Mouse (Mus musculus): ENCODE results near the gene Nrarp. TPM values are rescaled to one million over a fixed set of nuclear protein-coding genes. Genes with fewer than 3 reads are reported as not detected.
A peak's percentile ranks its signal among the peaks of the same experiment; 100 is the strongest.

The Nrarp gene
- 21.4 and 24.6 TPM in 2 replicates for polyA plus RNA-seq (2015; fragmentation: Nextera tagmentation; extraction: Ambion mirVana)

- H3K4me3 ChIP-seq, result peak within 1 kb of the TSS; percentile 78
- H3K36me3 ChIP-seq, result no peaks in the 10 kb centered on the region
- H3K27ac ChIP-seq, result peak within 1 kb of the TSS; percentile 90
- peak within 1 kb of the TSS; percentile 78 for H3K4me2 ChIP-seq
- H3K4me1 ChIP-seq (replicated peaks), result peaks cover 84% of the 10 kb centered on the region
- ATAC-seq (ENCODE audit: low FRiP score), result peak; percentile 91
- H3K27me3 ChIP-seq, result 0 out of 2 replicates have a peak, but pooled peaks cover 5% of the 10 kb centered on the region
- no peaks in the 10 kb centered on the region for H3K9me3 ChIP-seq
- H3K9ac ChIP-seq, result peak within 1 kb of the TSS; percentile 86
- under 1% methylated on average over 35 of the region's 35 CpGs for WGBS
These were observed at the start of gene Nrarp for GRCm38 (mm10) chr2:25180478-25180903. TSS of gene Nrarp (plus strand) at chr2:25180758.

DNA sequence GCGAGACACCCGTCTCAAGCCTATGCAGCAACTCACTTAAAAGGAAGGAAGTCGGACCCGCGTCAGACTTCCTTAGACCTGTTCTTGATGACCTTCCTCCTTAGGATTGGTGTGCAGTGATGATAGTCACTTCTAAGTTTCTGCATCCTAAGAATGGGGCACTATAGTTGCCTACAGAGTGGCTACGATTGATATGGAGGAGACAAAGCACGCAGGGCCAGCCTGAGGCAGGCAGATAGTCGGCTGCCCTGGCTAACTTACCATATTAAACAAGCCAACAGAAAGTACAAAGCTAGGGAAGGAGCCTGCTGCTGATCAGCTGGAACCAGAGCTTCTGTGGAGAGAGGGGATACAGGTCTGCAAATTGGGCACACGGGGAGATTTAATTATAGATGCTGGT lies 49.0 kb upstream of the Nrarp start:
- Histone ChIP-seq H3K4me2 (no peak overlapping the region), H3K27me3 (no peaks in the 10 kb centered on the region), H3K36me3 (no peaks in the 10 kb centered on the region), H3K9ac (no peak overlapping the region), H3K4me3 (no peak overlapping the region), H3K4me1 (replicated peaks) (peaks cover 31% of the 10 kb centered on the region), H3K9me3 (no peaks in the 10 kb centered on the region), H3K27ac (no peak overlapping the region; the same call in 1 of the 2 replicates)
- WGBS, result 83% methylated on average over 9 of the region's 9 CpGs
- no peak for ATAC-seq (ENCODE audit: low FRiP score)

DNA sequence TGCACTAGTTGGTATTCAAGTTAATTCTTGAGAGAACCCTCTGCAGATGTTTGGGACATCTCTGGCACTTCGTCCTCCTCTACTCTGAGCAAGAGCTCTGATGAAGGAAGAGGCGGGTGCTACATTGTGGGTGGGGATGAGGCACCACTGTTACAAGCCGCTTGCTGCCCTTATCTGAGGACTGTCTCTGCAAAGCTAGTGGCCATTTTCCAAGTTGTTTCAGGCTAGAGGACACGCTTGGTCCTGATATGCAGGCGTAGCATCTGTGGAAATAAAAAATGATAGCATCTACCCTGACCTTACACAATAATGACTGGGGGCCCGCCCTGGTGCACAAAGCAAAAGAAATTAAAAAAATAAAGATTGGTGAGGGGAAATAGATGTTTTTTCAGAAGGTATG lies 42.7 kb upstream of the Nrarp start:
- Histone ChIP-seq H3K27ac (no peak overlapping the region), H3K9ac (no peak overlapping the region), H3K27me3 (no peaks in the 10 kb centered on the region), H3K4me1 (replicated peaks) (peaks cover 3% of the 10 kb centered on the region; the same call in 1 of the 2 replicates), H3K9me3 (no peaks in the 10 kb centered on the region), H3K36me3 (no peaks in the 10 kb centered on the region), H3K4me2 (no peak overlapping the region), H3K4me3 (no peak overlapping the region)
- no peak for ATAC-seq (ENCODE audit: low FRiP score)
- 82% methylated on average over 6 of the region's 6 CpGs for WGBS

- no peaks in the 10 kb centered on the region for H3K27me3 ChIP-seq
- H3K9ac ChIP-seq, result no peak overlapping the region
- WGBS, result 69% methylated on average over 4 of the region's 4 CpGs
- H3K27ac ChIP-seq, result no peak overlapping the region
- H3K4me3 ChIP-seq, result no peak overlapping the region
- ATAC-seq (ENCODE audit: low FRiP score), result no peak
- H3K9me3 ChIP-seq, result no peaks in the 10 kb centered on the region
- peaks cover 3% of the 10 kb centered on the region; the same call in 1 of the 2 replicates for H3K4me1 ChIP-seq (replicated peaks)
- no peak overlapping the region for H3K4me2 ChIP-seq
- no peaks in the 10 kb centered on the region for H3K36me3 ChIP-seq
These were observed 39.4 kb upstream of the Nrarp start for GRCm38 (mm10) chr2:25141185-25141584.

- WGBS, result 81% methylated on average over 5 of the region's 5 CpGs
- H3K4me3 ChIP-seq, result no peak overlapping the region
- H3K9me3 ChIP-seq, result no peaks in the 10 kb centered on the region
- H3K27me3 ChIP-seq, result no peaks in the 10 kb centered on the region
- H3K27ac ChIP-seq, result no peak overlapping the region
- no peak for ATAC-seq (ENCODE audit: low FRiP score)
- H3K36me3 ChIP-seq, result no peaks in the 10 kb centered on the region
- no peak overlapping the region for H3K9ac ChIP-seq
- H3K4me1 ChIP-seq (replicated peaks), result peaks cover 3% of the 10 kb centered on the region; the same call in 1 of the 2 replicates
- H3K4me2 ChIP-seq, result no peak overlapping the region
These were observed 38.6 kb upstream of the Nrarp start for GRCm38 (mm10) chr2:25141921-25142320.

DNA sequence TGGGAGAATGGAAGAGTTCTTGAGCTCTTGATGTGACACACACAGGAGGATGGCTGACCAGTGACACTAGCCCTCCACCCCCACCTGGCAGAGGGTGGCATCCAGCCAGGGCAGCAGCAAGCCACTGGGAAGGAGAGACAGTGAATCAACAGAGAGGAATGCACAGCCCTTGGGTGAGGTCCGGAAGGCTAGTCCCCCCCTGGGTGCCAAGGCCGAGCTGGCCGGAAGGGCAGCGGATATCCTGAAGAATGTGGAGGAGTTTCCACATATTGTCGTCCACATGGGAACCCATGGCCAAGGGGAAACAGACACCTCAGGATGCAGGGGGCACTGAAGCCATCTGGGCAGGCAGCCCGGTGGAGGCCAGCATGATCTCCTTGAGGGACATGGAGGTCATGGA lies 35.2 kb upstream of the Nrarp start:
- ATAC-seq (ENCODE audit: low FRiP score), result no peak
- 80% methylated on average over 6 of the region's 6 CpGs for WGBS
- H3K4me1 ChIP-seq (replicated peaks), result peaks cover 3% of the 10 kb centered on the region; the same call in 1 of the 2 replicates

DNA sequence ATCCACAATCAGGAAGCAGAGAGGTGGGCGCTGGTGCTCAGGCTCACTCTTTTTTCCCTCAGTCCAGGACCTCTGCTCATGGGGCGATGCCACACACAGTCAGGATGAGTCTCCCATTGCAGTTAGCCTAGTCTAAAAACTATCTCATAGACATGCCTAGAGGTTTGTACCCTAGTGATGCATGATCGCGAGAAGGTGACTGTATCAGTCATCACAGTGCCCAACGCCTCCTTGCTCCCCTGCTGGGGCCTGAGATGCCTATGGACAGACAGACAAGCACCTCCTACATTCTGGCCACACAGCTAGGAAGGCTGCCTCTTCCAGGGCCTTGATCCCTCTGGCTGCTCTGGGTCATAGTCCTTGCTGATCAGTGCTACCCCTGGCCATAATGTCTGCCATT lies 33.2 kb upstream of the Nrarp start:
- no peak overlapping the region for H3K27ac ChIP-seq
- H3K27me3 ChIP-seq, result no peaks in the 10 kb centered on the region
- 84% methylated on average over 5 of the region's 5 CpGs for WGBS
- no peak overlapping the region for H3K4me3 ChIP-seq
- H3K9me3 ChIP-seq, result no peaks in the 10 kb centered on the region
- ATAC-seq (ENCODE audit: low FRiP score), result no peak
- no peak overlapping the region for H3K9ac ChIP-seq
- peaks cover 3% of the 10 kb centered on the region; the same call in 1 of the 2 replicates for H3K4me1 ChIP-seq (replicated peaks)
- H3K36me3 ChIP-seq, result no peaks in the 10 kb centered on the region
- no peak overlapping the region for H3K4me2 ChIP-seq

More for the DNA sequence above, 35.2 kb upstream of the Nrarp start:
- no peaks in the 10 kb centered on the region for H3K9me3 ChIP-seq
- H3K27me3 ChIP-seq, result no peaks in the 10 kb centered on the region
- no peaks in the 10 kb centered on the region for H3K36me3 ChIP-seq
- no peak overlapping the region for H3K4me2 ChIP-seq
- no peak overlapping the region for H3K27ac ChIP-seq
- no peak overlapping the region for H3K4me3 ChIP-seq
- no peak overlapping the region for H3K9ac ChIP-seq

GRCm38 (mm10) chr2:25147892-25148291 lies 32.7 kb upstream of the Nrarp start:
- Histone ChIP-seq H3K4me3 (no peak overlapping the region), H3K9me3 (no peaks in the 10 kb centered on the region), H3K4me1 (replicated peaks) (no peaks in the 10 kb centered on the region), H3K36me3 (no peaks in the 10 kb centered on the region), H3K27ac (no peak overlapping the region), H3K4me2 (no peak overlapping the region), H3K9ac (no peak overlapping the region), H3K27me3 (no peaks in the 10 kb centered on the region)
- WGBS, result 90% methylated on average over 5 of the region's 5 CpGs
- no peak for ATAC-seq (ENCODE audit: low FRiP score)

DNA sequence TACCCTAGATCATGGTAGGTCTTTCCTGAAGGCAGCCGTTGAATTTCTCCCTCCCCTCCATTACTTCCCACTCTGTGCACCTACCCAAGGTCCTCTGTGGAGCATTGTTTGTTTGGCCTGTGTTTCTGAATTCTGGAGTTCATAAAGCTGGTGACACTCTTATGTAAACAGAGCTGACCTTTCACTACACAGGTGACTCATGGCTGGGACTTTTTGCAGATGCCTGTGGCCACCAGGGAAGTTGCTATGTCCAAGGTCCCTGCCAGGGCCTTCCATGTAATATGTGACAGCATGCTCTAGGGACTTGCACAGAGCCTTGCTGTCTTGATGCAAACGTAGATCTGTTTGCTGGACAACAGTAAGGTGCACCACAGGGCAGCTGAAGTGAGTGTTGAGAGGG lies 30.9 kb upstream of the Nrarp start:
- no peak for ATAC-seq (ENCODE audit: low FRiP score)
- no peaks in the 10 kb centered on the region for H3K9me3 ChIP-seq
- no peak overlapping the region for H3K4me2 ChIP-seq
- H3K36me3 ChIP-seq, result no peaks in the 10 kb centered on the region
- H3K4me3 ChIP-seq, result no peak overlapping the region
- no peak overlapping the region for H3K27ac ChIP-seq
- no peaks in the 10 kb centered on the region for H3K4me1 ChIP-seq (replicated peaks)
- 88% methylated on average over 2 of the region's 2 CpGs for WGBS
- H3K9ac ChIP-seq, result no peak overlapping the region
- no peaks in the 10 kb centered on the region for H3K27me3 ChIP-seq

DNA sequence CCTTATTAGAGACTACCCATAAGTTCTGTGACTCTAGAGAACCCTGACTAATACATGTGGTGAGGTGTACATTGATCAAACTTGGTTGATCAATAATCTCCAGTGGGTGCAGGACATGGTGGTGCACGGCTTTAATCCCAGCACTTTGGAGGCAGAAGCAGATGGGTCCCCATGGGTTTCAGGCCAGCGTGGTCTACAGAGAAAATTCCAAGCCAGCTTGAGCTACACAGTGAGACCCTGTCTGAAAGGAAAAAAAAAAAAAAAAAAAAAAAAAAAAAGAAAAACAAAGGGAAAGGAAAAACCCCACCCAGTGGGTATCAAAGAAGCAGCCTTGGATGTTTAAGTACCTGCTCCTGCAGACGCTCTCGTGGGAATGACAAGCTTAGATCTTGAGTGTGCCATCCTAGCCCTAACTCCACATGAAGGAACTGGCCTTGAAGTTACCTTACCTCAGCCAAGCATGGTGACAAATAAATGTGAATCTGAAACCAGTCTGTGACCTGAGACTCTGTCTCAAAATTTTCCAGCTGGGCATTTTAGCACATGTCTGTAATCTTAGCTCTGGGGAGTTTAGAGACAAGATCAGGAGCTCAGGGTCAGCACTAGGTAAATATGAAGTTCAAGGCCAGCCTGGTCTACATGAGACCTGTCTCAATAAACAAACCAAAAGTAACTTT lies 29.1 kb upstream of the Nrarp start:
- no peak overlapping the region for H3K4me2 ChIP-seq
- H3K4me3 ChIP-seq, result no peak overlapping the region
- no peak for ATAC-seq (ENCODE audit: low FRiP score)
- H3K36me3 ChIP-seq, result no peaks in the 10 kb centered on the region
- H3K4me1 ChIP-seq (replicated peaks), result no peaks in the 10 kb centered on the region
- no peak overlapping the region for H3K9ac ChIP-seq
- WGBS, result 75% methylated on average over 4 of the region's 4 CpGs
- H3K9me3 ChIP-seq, result no peaks in the 10 kb centered on the region
- H3K27me3 ChIP-seq, result no peaks in the 10 kb centered on the region
- no peak overlapping the region for H3K27ac ChIP-seq

GRCm38 (mm10) chr2:25156177-25156576 lies 24.4 kb upstream of the Nrarp start:
- 89% methylated on average over 3 of the region's 3 CpGs for WGBS

DNA sequence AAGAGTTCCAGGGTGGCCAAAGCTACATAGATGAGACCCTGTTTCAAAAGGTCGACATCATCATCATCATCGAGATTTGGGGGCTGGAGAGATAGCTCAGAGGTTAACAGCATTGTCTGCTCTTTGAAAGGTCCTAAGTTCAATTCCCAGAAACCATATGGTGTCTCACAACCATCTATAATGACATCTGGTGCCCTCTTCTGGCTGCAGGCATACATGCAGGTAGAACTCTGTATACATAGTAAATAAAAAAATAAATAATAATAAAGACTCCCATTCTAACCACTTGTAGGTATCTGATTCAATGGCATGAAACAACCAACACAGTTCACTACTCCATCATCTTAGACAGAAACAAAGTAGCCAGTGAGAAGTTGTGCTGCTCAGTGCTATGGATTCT lies 23.6 kb upstream of the Nrarp start:
- Histone ChIP-seq H3K4me2 (no peak overlapping the region), H3K36me3 (no peaks in the 10 kb centered on the region), H3K27me3 (no peaks in the 10 kb centered on the region), H3K4me3 (no peak overlapping the region), H3K4me1 (replicated peaks) (no peaks in the 10 kb centered on the region), H3K9me3 (no peaks in the 10 kb centered on the region), H3K27ac (no peak overlapping the region), H3K9ac (no peak overlapping the region)
- 43% methylated on average over 2 of the region's 2 CpGs for WGBS
- ATAC-seq (ENCODE audit: low FRiP score), result no peak

More at GRCm38 (mm10) chr2:25156177-25156576, 24.4 kb upstream of the Nrarp start:
- Histone ChIP-seq H3K27me3 (no peaks in the 10 kb centered on the region), H3K9me3 (no peaks in the 10 kb centered on the region), H3K27ac (no peak overlapping the region), H3K36me3 (no peaks in the 10 kb centered on the region), H3K4me2 (no peak overlapping the region), H3K4me1 (replicated peaks) (no peaks in the 10 kb centered on the region), H3K4me3 (no peak overlapping the region), H3K9ac (no peak overlapping the region)
- ATAC-seq (ENCODE audit: low FRiP score), result no peak

GRCm38 (mm10) chr2:25157655-25158054 lies 22.9 kb upstream of the Nrarp start:
- Histone ChIP-seq H3K36me3 (no peaks in the 10 kb centered on the region), H3K9me3 (no peaks in the 10 kb centered on the region), H3K4me2 (no peak overlapping the region), H3K27ac (no peak overlapping the region), H3K27me3 (no peaks in the 10 kb centered on the region), H3K9ac (no peak overlapping the region), H3K4me1 (replicated peaks) (no peaks in the 10 kb centered on the region), H3K4me3 (no peak overlapping the region)
- ATAC-seq (ENCODE audit: low FRiP score), result no peak
- 55% methylated on average over 2 of the region's 2 CpGs for WGBS

Data from hindbrain, embryonic 13.5 days (tissue).